Mouse (Mus musculus): ENCODE results near the gene Mcu. TPM values are rescaled to one million over a fixed set of nuclear protein-coding genes. Genes with fewer than 3 reads are reported as not detected.

Mcu gene
- polyA plus RNA-seq, 1 experiment from 2014 or later, result 24.2 TPM

GRCm38 (mm10) chr10:59642659-59643377 is 26.3 kb upstream of the Mcu start:
- H3K9ac ChIP-seq (ENCODE audit: low read depth, low read length), result no peak overlapping the region
- H3K9me3 ChIP-seq (ENCODE audit: control insufficient read depth, low read length), result no peaks in the 10 kb centered on the region
- H3K4me3 ChIP-seq (ENCODE audit: low read depth, low read length), result no peak overlapping the region
- H3K36me3 ChIP-seq (ENCODE audit: control insufficient read depth, insufficient read depth, low read length), result no peaks in the 10 kb centered on the region
- no peak overlapping the region for H3K4me2 ChIP-seq
- no peak for ATAC-seq (replicated peaks; ENCODE audit: low FRiP score)
- H3K27ac ChIP-seq (ENCODE audit: low read depth, low read length), result no peak overlapping the region
- DNase-seq (ENCODE audit: low spot score), result no peak
- WGBS, result 44% methylated on average over 8 of the region's 8 CpGs
- H3K4me1 ChIP-seq (replicated peaks; ENCODE audit: control insufficient read depth, insufficient read depth, low read length), result no peaks in the 10 kb centered on the region
- H3K27me3 ChIP-seq (replicated peaks; ENCODE audit: control insufficient read depth, insufficient read depth, low read length), result no peaks in the 10 kb centered on the region

GRCm38 (mm10) chr10:59638576-59638975 is 22.1 kb upstream of the Mcu start:
- no peak for DNase-seq (ENCODE audit: low spot score)
- H3K4me3 ChIP-seq (ENCODE audit: low read depth, low read length), result no peak overlapping the region
- no peaks in the 10 kb centered on the region for H3K4me1 ChIP-seq (replicated peaks; ENCODE audit: control insufficient read depth, insufficient read depth, low read length)
- no peaks in the 10 kb centered on the region for H3K9me3 ChIP-seq (ENCODE audit: control insufficient read depth, low read length)
- 89% methylated on average over 6 of the region's 6 CpGs for WGBS
- H3K9ac ChIP-seq (ENCODE audit: low read depth, low read length), result no peak overlapping the region
- no peaks in the 10 kb centered on the region for H3K27me3 ChIP-seq (replicated peaks; ENCODE audit: control insufficient read depth, insufficient read depth, low read length)
- H3K27ac ChIP-seq (ENCODE audit: low read depth, low read length), result no peak overlapping the region
- ATAC-seq (replicated peaks; ENCODE audit: low FRiP score), result no peak
- H3K36me3 ChIP-seq (ENCODE audit: control insufficient read depth, insufficient read depth, low read length), result no peaks in the 10 kb centered on the region
- no peak overlapping the region for H3K4me2 ChIP-seq

DNA sequence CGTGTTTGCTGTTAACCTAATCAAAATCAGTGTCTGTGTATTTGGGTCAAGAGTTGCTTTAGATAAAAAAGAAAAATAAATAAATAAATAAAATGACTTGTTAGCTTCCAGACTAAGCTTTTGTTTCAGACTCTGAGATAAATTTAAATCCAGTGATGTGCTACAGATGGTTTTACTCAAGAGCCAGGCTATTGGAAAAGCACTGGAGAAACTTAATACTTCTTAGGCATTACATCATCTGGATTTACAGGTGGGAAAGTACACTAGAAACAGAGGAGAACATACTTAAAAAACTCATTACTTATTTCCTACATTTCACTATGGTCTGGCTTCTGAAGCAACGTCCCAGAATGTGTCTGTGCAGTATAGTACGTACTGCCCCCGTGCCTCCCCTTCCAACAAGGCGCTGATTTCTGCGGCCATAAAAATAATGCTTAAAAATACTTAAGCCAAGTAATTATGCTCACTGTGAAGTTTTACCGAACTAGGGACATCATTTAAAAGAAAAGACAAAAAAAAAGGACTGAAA is 21.2 kb upstream of the Mcu start:
- ATAC-seq (replicated peaks; ENCODE audit: low FRiP score), result no peak
- Histone ChIP-seq H3K4me2 (no peak overlapping the region), H3K4me3 (ENCODE audit: low read depth, low read length) (no peak overlapping the region), H3K9me3 (ENCODE audit: control insufficient read depth, low read length) (no peaks in the 10 kb centered on the region), H3K9ac (ENCODE audit: low read depth, low read length) (no peak overlapping the region), H3K4me1 (replicated peaks; ENCODE audit: control insufficient read depth, insufficient read depth, low read length) (no peaks in the 10 kb centered on the region), H3K27me3 (replicated peaks; ENCODE audit: control insufficient read depth, insufficient read depth, low read length) (no peaks in the 10 kb centered on the region), H3K36me3 (ENCODE audit: control insufficient read depth, insufficient read depth, low read length) (no peaks in the 10 kb centered on the region), H3K27ac (ENCODE audit: low read depth, low read length) (no peak overlapping the region)
- no peak for DNase-seq (ENCODE audit: low spot score)
- WGBS, result 69% methylated on average over 7 of the region's 7 CpGs

- Histone ChIP-seq H3K36me3 (ENCODE audit: control insufficient read depth, insufficient read depth, low read length) (no peaks in the 10 kb centered on the region), H3K4me2 (peak overlapping the region; percentile 27; the same call in 1 of the 2 replicates), H3K27me3 (replicated peaks; ENCODE audit: control insufficient read depth, insufficient read depth, low read length) (no peaks in the 10 kb centered on the region), H3K9me3 (ENCODE audit: control insufficient read depth, low read length) (no peaks in the 10 kb centered on the region), H3K4me1 (replicated peaks; ENCODE audit: control insufficient read depth, insufficient read depth, low read length) (no peaks in the 10 kb centered on the region), H3K4me3 (ENCODE audit: low read depth, low read length) (no peak overlapping the region), H3K9ac (ENCODE audit: low read depth, low read length) (no peak overlapping the region), H3K27ac (ENCODE audit: low read depth, low read length) (no peak overlapping the region)
- no peak for ATAC-seq (replicated peaks; ENCODE audit: low FRiP score)
- no peak for DNase-seq (ENCODE audit: low spot score)
- WGBS, result 72% methylated on average over 16 of the region's 16 CpGs
These were observed 20.4 kb upstream of the Mcu start for GRCm38 (mm10) chr10:59636751-59637533.

- WGBS, result 80% methylated on average over 2 of the region's 2 CpGs
- no peaks in the 10 kb centered on the region for H3K4me1 ChIP-seq (replicated peaks; ENCODE audit: control insufficient read depth, insufficient read depth, low read length)
- ATAC-seq (replicated peaks; ENCODE audit: low FRiP score), result no peak
- H3K27ac ChIP-seq (ENCODE audit: low read depth, low read length), result no peak overlapping the region
- no peaks in the 10 kb centered on the region for H3K27me3 ChIP-seq (replicated peaks; ENCODE audit: control insufficient read depth, insufficient read depth, low read length)
- no peak overlapping the region for H3K4me2 ChIP-seq
- no peaks in the 10 kb centered on the region for H3K36me3 ChIP-seq (ENCODE audit: control insufficient read depth, insufficient read depth, low read length)
- H3K9me3 ChIP-seq (ENCODE audit: control insufficient read depth, low read length), result no peaks in the 10 kb centered on the region
- no peak overlapping the region for H3K9ac ChIP-seq (ENCODE audit: low read depth, low read length)
- DNase-seq (ENCODE audit: low spot score), result no peak
- no peak overlapping the region for H3K4me3 ChIP-seq (ENCODE audit: low read depth, low read length)
These were observed 19.6 kb upstream of the Mcu start for GRCm38 (mm10) chr10:59636048-59636447.

DNA sequence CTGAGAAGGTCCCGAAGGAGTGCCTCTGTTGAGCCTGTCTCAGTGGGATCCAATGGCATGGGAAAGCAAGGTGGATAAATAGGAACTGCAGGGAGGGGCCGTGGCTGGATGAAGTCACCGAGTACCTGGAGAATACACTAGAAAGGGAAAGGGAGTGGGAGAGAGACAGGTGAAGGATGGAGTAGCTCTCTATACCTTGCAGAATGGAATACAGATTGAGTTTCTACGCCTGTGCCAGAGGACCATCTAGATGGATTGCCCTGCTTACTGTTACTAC is 13.0 kb upstream of the Mcu start:
- WGBS, result 82% methylated on average over 4 of the region's 4 CpGs
- H3K4me3 ChIP-seq (ENCODE audit: low read depth, low read length), result no peak overlapping the region
- ATAC-seq (replicated peaks; ENCODE audit: low FRiP score) (no peak), DNase-seq (ENCODE audit: low spot score) (no peak)
- no peaks in the 10 kb centered on the region; the same call in 1 of the 2 replicates for H3K4me1 ChIP-seq (replicated peaks; ENCODE audit: control insufficient read depth, insufficient read depth, low read length)
- H3K27ac ChIP-seq (ENCODE audit: low read depth, low read length), result no peak overlapping the region
- no peaks in the 10 kb centered on the region for H3K36me3 ChIP-seq (ENCODE audit: control insufficient read depth, insufficient read depth, low read length)
- no peaks in the 10 kb centered on the region for H3K27me3 ChIP-seq (replicated peaks; ENCODE audit: control insufficient read depth, insufficient read depth, low read length)
- no peak overlapping the region for H3K4me2 ChIP-seq
- H3K9me3 ChIP-seq (ENCODE audit: control insufficient read depth, low read length), result no peaks in the 10 kb centered on the region
- H3K9ac ChIP-seq (ENCODE audit: low read depth, low read length), result no peak overlapping the region

DNA sequence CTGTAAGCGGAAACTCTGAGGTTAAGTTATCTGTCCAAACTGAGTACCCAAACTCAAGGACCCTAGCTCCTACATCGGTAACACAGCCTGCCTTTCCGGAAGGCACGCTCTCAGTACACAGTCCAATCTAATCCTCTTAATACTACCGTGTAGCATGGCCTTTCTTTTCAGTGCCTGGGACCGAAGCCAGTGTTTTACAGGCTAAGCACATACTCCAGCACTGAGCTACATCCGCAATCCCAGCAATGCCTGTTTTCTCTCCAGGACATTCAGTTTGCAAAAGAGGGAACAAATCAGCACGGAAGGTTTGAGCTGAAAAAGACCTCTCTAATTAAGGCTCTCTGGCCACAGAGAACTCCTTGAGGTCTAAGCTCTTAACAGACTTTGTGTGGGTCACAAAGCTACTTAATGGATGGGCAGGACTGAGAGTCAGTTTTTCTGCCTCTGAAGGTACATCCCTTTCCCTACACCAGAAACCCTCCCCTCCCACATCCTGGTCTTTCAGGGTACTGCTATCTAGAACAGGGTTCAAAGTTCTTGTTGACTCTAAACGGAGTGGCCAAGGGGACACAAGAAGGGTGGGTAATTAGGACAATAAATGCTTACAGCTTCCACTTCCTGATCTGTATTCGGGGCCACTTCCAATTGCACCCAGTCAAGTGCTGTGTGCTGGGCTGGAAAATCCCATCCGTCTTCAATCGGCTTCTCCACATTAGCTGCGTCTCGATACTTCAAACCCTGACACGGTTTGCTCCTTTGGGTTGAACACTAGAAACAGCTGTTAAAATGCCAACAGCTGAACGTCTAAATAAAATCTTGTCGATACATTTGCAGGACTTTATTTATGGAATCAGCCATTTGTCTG is 12.4 kb upstream of the Mcu start:
- Histone ChIP-seq H3K27ac (ENCODE audit: low read depth, low read length) (no peak overlapping the region), H3K9ac (ENCODE audit: low read depth, low read length) (no peak overlapping the region), H3K4me2 (no peak overlapping the region), H3K4me3 (ENCODE audit: low read depth, low read length) (no peak overlapping the region), H3K4me1 (replicated peaks; ENCODE audit: control insufficient read depth, insufficient read depth, low read length) (no peaks in the 10 kb centered on the region; the same call in 1 of the 2 replicates), H3K27me3 (replicated peaks; ENCODE audit: control insufficient read depth, insufficient read depth, low read length) (no peaks in the 10 kb centered on the region), H3K36me3 (ENCODE audit: control insufficient read depth, insufficient read depth, low read length) (no peaks in the 10 kb centered on the region), H3K9me3 (ENCODE audit: control insufficient read depth, low read length) (no peaks in the 10 kb centered on the region)
- no peak for DNase-seq (ENCODE audit: low spot score)
- ATAC-seq (replicated peaks; ENCODE audit: low FRiP score), result no peak; the same call in 1 of the 2 replicates
- WGBS, result 75% methylated on average over 17 of the region's 17 CpGs

GRCm38 (mm10) chr10:59623496-59623895 is 7.0 kb upstream of the Mcu start:
- ATAC-seq (replicated peaks; ENCODE audit: low FRiP score), result no peak
- H3K4me1 ChIP-seq (replicated peaks; ENCODE audit: control insufficient read depth, insufficient read depth, low read length), result no peaks in the 10 kb centered on the region; the same call in 1 of the 2 replicates
- no peaks in the 10 kb centered on the region for H3K36me3 ChIP-seq (ENCODE audit: control insufficient read depth, insufficient read depth, low read length)
- H3K27me3 ChIP-seq (replicated peaks; ENCODE audit: control insufficient read depth, insufficient read depth, low read length), result no peaks in the 10 kb centered on the region
- no peak overlapping the region for H3K9ac ChIP-seq (ENCODE audit: low read depth, low read length)
- 58% methylated on average over 5 of the region's 5 CpGs for WGBS
- H3K27ac ChIP-seq (ENCODE audit: low read depth, low read length), result no peak overlapping the region
- no peak overlapping the region for H3K4me2 ChIP-seq
- no peak overlapping the region for H3K4me3 ChIP-seq (ENCODE audit: low read depth, low read length)
- no peaks in the 10 kb centered on the region for H3K9me3 ChIP-seq (ENCODE audit: control insufficient read depth, low read length)
- no peak for DNase-seq (ENCODE audit: low spot score)
